13 mouse cellular contexts compared by ENCODE assay signal in the genomic region with DNA sequence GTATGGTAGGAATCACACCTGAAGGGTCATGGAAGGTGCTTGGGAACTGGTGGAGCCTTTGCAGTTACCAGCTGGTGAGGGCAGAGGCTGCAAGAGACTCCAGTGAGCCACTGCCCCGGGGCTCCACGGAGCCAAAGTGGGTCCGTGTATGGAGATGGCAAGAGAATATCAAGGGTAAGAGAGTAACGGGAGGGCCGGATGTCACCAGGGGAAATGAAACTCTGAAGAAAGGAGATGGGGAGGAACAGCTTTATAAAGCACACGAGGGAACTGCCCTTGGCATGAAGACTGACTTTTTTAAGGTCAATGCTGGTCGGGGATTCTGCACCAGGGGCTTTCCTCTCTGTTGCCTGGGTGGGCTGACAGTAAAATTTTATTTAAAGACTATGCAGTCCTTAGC. TPM values are rescaled to one million over a fixed set of nuclear protein-coding genes. Genes with fewer than 3 reads are reported as not detected.
A peak's percentile ranks its signal among the peaks of the same experiment; 100 is the strongest.
DNase-seq lines count a peak whose midpoint lies in the region; ATAC-seq and TF ChIP-seq lines count a peak whose summit lies in the region.
"Had no signal": no experiment of that assay in that cellular context is flagged by ENCODE, and none has a peak within 500 bp of the region (broad histone marks: within the 10 kb centered on the region; RNA-seq: fewer than 3 reads in every experiment).

No protein-coding gene starts in this region.

- H3K27ac ChIP-seq in lung, postnatal 0 days (ENCODE audit: low read length), result peak overlapping the region; percentile 54; the same call in 1 of the 2 replicates
- H3K27ac ChIP-seq in midbrain, embryonic 11.5 days (ENCODE audit: low read depth, low read length), result no peak overlapping the region
- H3K27ac ChIP-seq: embryonic facial prominence, embryonic 13.5 days; limb, embryonic 15.5 days had no signal

- no peak for ATAC-seq in lung, postnatal 0 days
- ATAC-seq in midbrain, embryonic 11.5 days (ENCODE audit: low FRiP score), result no peak

- no peaks in the 10 kb centered on the region for H3K9me3 ChIP-seq in lung, postnatal 0 days (ENCODE audit: low read length)
- no peaks in the 10 kb centered on the region for H3K9me3 ChIP-seq in midbrain, embryonic 11.5 days (ENCODE audit: control insufficient read depth, low read length)
- H3K9me3 ChIP-seq: embryonic facial prominence, embryonic 13.5 days; limb, embryonic 15.5 days; megakaryocyte, embryonic 14.5 days had no signal

- TF ChIP-seq CTCF in lung, postnatal 0 days (IDR thresholded peaks at IDR 0.05), result no peak
- no peak for TF ChIP-seq CTCF in lung, adult 2 months (IDR thresholded peaks at IDR 0.05; ENCODE audit: insufficient read depth, low read length)

- H3K27me3 ChIP-seq in lung, postnatal 0 days (replicated peaks; ENCODE audit: insufficient read depth, low read length), result no peaks in the 10 kb centered on the region
- H3K27me3 ChIP-seq in midbrain, embryonic 11.5 days (ENCODE audit: control insufficient read depth, insufficient read depth, low read length), result no peaks in the 10 kb centered on the region
- H3K27me3 ChIP-seq: embryonic facial prominence, embryonic 13.5 days; limb, embryonic 15.5 days had no signal

- no peak for TF ChIP-seq POLR2A in lung, adult 2 months (IDR thresholded peaks at IDR 0.05; ENCODE audit: borderline replicate concordance, extremely low read depth, low read depth, low read length)

- intact Hi-C loops in heart, postnatal 10 days (cut with DNase I), result no loop called here

- peak; percentile 95 for DNase-seq in heart, adult 11 months
- DNase-seq in heart, postnatal 10 days, result no peak
- DNase-seq in lung, postnatal 0 days (ENCODE audit: low spot score), result no peak
- no peak for DNase-seq in lung, adult 2 months
- DNase-seq in induced T-regulatory cell, adult 2 months (ENCODE audit: low read depth), result peak; percentile 54
- DNase-seq in neural tube, embryonic 10.5 days (ENCODE audit: extremely low spot score, low spot score), result no peak
- DNase-seq in midbrain, embryonic 11.5 days (ENCODE audit: low spot score, missing footprints), result no peak
- no peak for DNase-seq in frontal cortex, postnatal 25 days (ENCODE audit: low spot score in 2 of 2)
- DNase-seq: cerebellum, adult 9-11 months; kidney, postnatal 36 days had no signal

- no peaks in the 10 kb centered on the region for H3K36me3 ChIP-seq in lung, postnatal 0 days (ENCODE audit: insufficient read depth, low read length)
- no peaks in the 10 kb centered on the region for H3K36me3 ChIP-seq in midbrain, embryonic 11.5 days (ENCODE audit: control insufficient read depth, insufficient read depth, low read length)
- H3K36me3 ChIP-seq: embryonic facial prominence, embryonic 13.5 days; limb, embryonic 15.5 days had no signal

- no peak overlapping the region for H3K4me2 ChIP-seq in lung, postnatal 0 days (replicated peaks; ENCODE audit: low read depth, low read length)
- no peak overlapping the region for H3K4me2 ChIP-seq in midbrain, embryonic 11.5 days
- H3K4me2 ChIP-seq: embryonic facial prominence, embryonic 13.5 days; limb, embryonic 15.5 days had no signal

- no peak overlapping the region for H3K4me3 ChIP-seq in lung, postnatal 0 days (ENCODE audit: low read depth, low read length)
- H3K4me3 ChIP-seq in lung, adult 2 months (replicated peaks; ENCODE audit: extremely low read depth, low read depth, low read length), result no peak overlapping the region
- H3K4me3 ChIP-seq in midbrain, embryonic 11.5 days (ENCODE audit: low read depth, low read length), result no peak overlapping the region
- H3K4me3 ChIP-seq: embryonic facial prominence, embryonic 13.5 days; limb, embryonic 15.5 days; megakaryocyte, embryonic 14.5 days had no signal

- H3K4me1 ChIP-seq in lung, postnatal 0 days (ENCODE audit: insufficient read depth, low read depth, low read length), result no peaks in the 10 kb centered on the region
- H3K4me1 ChIP-seq in lung, adult 2 months (ENCODE audit: control insufficient read depth, insufficient read depth, low read length), result 0 out of 2 replicates have a peak, but pooled peaks cover 8% of the 10 kb centered on the region
- H3K4me1 ChIP-seq in midbrain, embryonic 11.5 days (ENCODE audit: control insufficient read depth, insufficient read depth, low read length), result peaks cover 3% of the 10 kb centered on the region; the same call in 1 of the 2 replicates
- H3K4me1 ChIP-seq: limb, embryonic 15.5 days had no signal

- WGBS in lung, postnatal 0 days, result 64% methylated on average over 7 of the region's 7 CpGs
- WGBS in lung, adult 2 months, result 41% methylated on average over 7 of the region's 7 CpGs
- WGBS in midbrain, embryonic 11.5 days, result 84% methylated on average over 7 of the region's 7 CpGs

- H3K9ac ChIP-seq in lung, postnatal 0 days (replicated peaks; ENCODE audit: low read depth), result no peak overlapping the region
- H3K9ac ChIP-seq in midbrain, embryonic 11.5 days (ENCODE audit: low read length), result no peak overlapping the region
- H3K9ac ChIP-seq: embryonic facial prominence, embryonic 13.5 days; limb, embryonic 15.5 days had no signal

- TF ChIP-seq EP300 in lung, postnatal 0 days (IDR thresholded peaks at IDR 0.05), result no peak

RNA-seq across cellular contexts. Expression of a gene that starts 53.9 kb away (rescaled TPM):
- total RNA-seq in heart, postnatal 10 days (2021), result 100 to 1,000 TPM; 106 to 115 TPM
- 56.0 and 61.5 TPM in 2 replicates for polyA plus RNA-seq in lung, postnatal 0 days (2015; fragmentation: Nextera tagmentation; extraction: Ambion mirVana)
- 76.0 and 99.4 TPM in 2 replicates for polyA plus RNA-seq in lung, adult 2 months (2012; rRNA removed)
- polyA plus RNA-seq in midbrain, embryonic 11.5 days (2014; fragmentation: Nextera tagmentation; extraction: Ambion mirVana), result 12.2 and 13.6 TPM in 2 replicates

Comparison
In these comparisons a context has a peak if more than half of its experiments do, and no peak if none do; other contexts are left out.
1. DNase-seq: peak in heart, adult 11 months (single experiment) and induced T-regulatory cell, adult 2 months (single experiment); none in heart, postnatal 10 days (0 of 2), lung, postnatal 0 days (single experiment), lung, adult 2 months (single experiment), neural tube, embryonic 10.5 days (single experiment), midbrain, embryonic 11.5 days (single experiment) and frontal cortex, postnatal 25 days (0 of 2).